Mouse (Mus musculus) heart, embryonic 14.5 days (tissue): ENCODE measurements around the gene Spta1. TPM values are rescaled to one million over a fixed set of nuclear protein-coding genes. Genes with fewer than 3 reads are reported as not detected.

Experiments
- ATAC-seq: fragments of 200-750 bp; cut with Nextera tagmentation; 2 replicates; pipeline ENCODE4 v1.8.0; 2017; ENCODE audit warnings: low read depth, moderate TSS enrichment; ENCODE audit not compliant: insufficient number of reproducible peaks, insufficient read depth, low FRiP score
- H3K27ac ChIP-seq, 2 experiments: fragments of 200-500 bp in 1 of 2; fragments of 300-500 bp in 1 of 2; sonication (generic) in 1 of 2; replicated peaks in 1 of 2; 2 replicates each; pipeline ENCODE4 v1.5.1; 2012 to 2014; ENCODE audit warnings: low read depth in 2 of 2, low read length in 2 of 2, control low read depth in 1 of 2, mild to moderate bottlenecking in 1 of 2, mixed read lengths in 1 of 2; ENCODE audit not compliant: control insufficient read depth in 1 of 2, insufficient read depth in 1 of 2
- H3K27me3 ChIP-seq: fragments of 300-500 bp; sonication (generic); 2 replicates; pipeline ENCODE4 v1.6.1; 2014; ENCODE audit warnings: mild to moderate bottlenecking, low read length, control low read depth; ENCODE audit not compliant: control insufficient read depth, insufficient read depth
- H3K36me3 ChIP-seq: fragments of 300-500 bp; sonication (generic); 2 replicates; pipeline ENCODE4 v1.6.1; 2014; ENCODE audit warnings: mild to moderate bottlenecking, control low read depth, low read length, mixed read lengths; ENCODE audit not compliant: control insufficient read depth, insufficient read depth
- H3K4me1 ChIP-seq, 2 experiments: fragments of 200-500 bp in 1 of 2; fragments of 300-500 bp in 1 of 2; sonication (generic) in 1 of 2; 2 replicates each; pipeline ENCODE4 v1.6.1; 2012 to 2014; ENCODE audit warnings: low read length in 2 of 2, control low read depth in 1 of 2, mixed read lengths in 1 of 2; ENCODE audit not compliant: control insufficient read depth in 2 of 2, insufficient read depth in 2 of 2
- H3K4me2 ChIP-seq: fragments of 300-500 bp; sonication (generic); 2 replicates; pipeline ENCODE4 v1.6.1; 2014; ENCODE audit warnings: mild to moderate bottlenecking, low read length
- H3K4me3 ChIP-seq, 2 experiments: fragments of 200-500 bp in 1 of 2; fragments of 300-500 bp in 1 of 2; sonication (generic) in 1 of 2; 2 replicates each; pipeline ENCODE4 v1.5.1; 2012 to 2014; ENCODE audit warnings: low read length in 2 of 2, mild to moderate bottlenecking in 2 of 2, control low read depth in 1 of 2, low read depth in 1 of 2, moderate library complexity in 1 of 2; ENCODE audit not compliant: control insufficient read depth in 1 of 2, insufficient read depth in 1 of 2
- H3K9ac ChIP-seq: fragments of 300-500 bp; sonication (generic); 2 replicates; pipeline ENCODE4 v1.6.1; 2014; ENCODE audit warnings: mild to moderate bottlenecking, low read length
- H3K9me3 ChIP-seq: fragments of 300-500 bp; sonication (generic); 2 replicates; pipeline ENCODE4 v1.6.1; 2016; ENCODE audit warnings: low read length, control low read depth; ENCODE audit not compliant: control insufficient read depth
- WGBS: fragments of 180-500 bp; shearing (Covaris S2); extraction: QIAGEN DNeasy Blood & Tissue Kit; methylation state at CpG from one replicate; pipeline ENCODE4 v1.1.7; 2014; 5-methylcytosine and 5-hydroxymethylcytosine counted together
- polyA plus RNA-seq: library from polyadenylated mRNA; unstranded; fragments of >200 nt; fragmentation: Nextera tagmentation; extraction: Ambion mirVana; gene quantifications from 2 replicates; pipeline ENCODE4 v1.2.1, GENCODE M21; 2014

Spta1 gene
- polyA plus RNA-seq, 1 experiment from 2014 or later, result 2.2 TPM

DNA sequence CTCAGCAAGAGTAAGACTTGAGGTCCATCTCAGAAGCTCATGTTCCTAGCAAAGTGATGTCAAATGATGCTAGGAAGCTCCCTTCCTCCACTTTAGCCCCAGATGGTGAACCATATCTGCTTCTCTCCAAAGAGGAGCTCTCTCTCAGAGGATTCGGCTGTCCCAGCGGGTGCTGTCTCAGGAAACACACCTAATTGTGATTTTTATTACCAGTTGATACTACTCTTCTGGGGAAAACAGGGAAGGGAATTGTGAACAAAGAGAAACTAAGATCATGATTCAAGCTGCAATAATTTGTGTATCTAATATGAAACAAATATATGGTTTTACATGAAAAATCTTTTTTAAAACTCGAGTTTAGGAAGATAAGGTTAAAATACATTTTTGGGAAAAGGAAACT lies 79.4 kb downstream of the Spta1 start, which contains the start of gene Olfr419:
Gene Olfr419, minus strand, starts transcription at position 101 of the 400 bp plus-strand sequence.
- no peak within 1 kb of the TSS for H3K4me3 ChIP-seq
- no peak within 1 kb of the TSS for H3K4me2 ChIP-seq
- no peak for ATAC-seq
- no peaks in the 10 kb centered on the region for H3K36me3 ChIP-seq
- H3K9me3 ChIP-seq, result no peaks in the 10 kb centered on the region
- no peaks in the 10 kb centered on the region for H3K4me1 ChIP-seq
- H3K27me3 ChIP-seq, result no peaks in the 10 kb centered on the region
- no peak within 1 kb of the TSS for H3K9ac ChIP-seq
- H3K27ac ChIP-seq, result no peak within 1 kb of the TSS
- 74% methylated on average over 3 of the region's 3 CpGs for WGBS

- Histone ChIP-seq H3K4me2 (no peak overlapping the region), H3K36me3 (no peaks in the 10 kb centered on the region), H3K9ac (no peak overlapping the region), H3K27ac (no peak overlapping the region), H3K4me1 (no peaks in the 10 kb centered on the region), H3K4me3 (no peak overlapping the region), H3K9me3 (no peaks in the 10 kb centered on the region), H3K27me3 (no peaks in the 10 kb centered on the region)
- 71% methylated on average over 4 of the region's 4 CpGs for whole genome bisulfite sequencing
- ATAC-seq, result no peak
Observed at GRCm38 (mm10) chr1:174267816-174268215, 95.2 kb downstream of the Spta1 start.

GRCm38 (mm10) chr1:174269162-174269561 lies 96.6 kb downstream of the Spta1 start:
- 55% methylated on average over 4 of the region's 4 CpGs for WGBS

DNA sequence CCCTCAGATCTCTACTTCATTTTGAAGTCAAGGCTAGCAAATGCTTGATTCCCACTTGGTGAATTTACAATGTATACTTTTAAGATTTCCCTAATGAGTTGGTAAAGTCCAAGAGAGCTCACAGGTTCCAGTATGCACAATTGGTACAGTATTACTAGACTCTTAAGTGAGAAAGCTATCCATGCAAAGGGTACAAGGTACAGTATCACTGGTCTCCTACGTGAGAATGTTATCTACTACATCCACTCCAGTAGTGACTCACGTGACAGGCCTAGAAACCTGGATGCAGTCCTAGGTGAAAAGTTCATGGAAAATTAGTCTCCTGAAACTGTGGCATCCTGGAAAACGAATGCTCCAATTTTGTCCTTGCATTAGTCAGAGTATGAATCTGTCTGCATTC lies 98.1 kb downstream of the Spta1 start:
- Histone ChIP-seq H3K4me2 (no peak overlapping the region), H3K4me3 (no peak overlapping the region), H3K9me3 (no peaks in the 10 kb centered on the region), H3K9ac (no peak overlapping the region), H3K4me1 (no peaks in the 10 kb centered on the region), H3K27ac (no peak overlapping the region), H3K27me3 (no peaks in the 10 kb centered on the region), H3K36me3 (no peaks in the 10 kb centered on the region)
- WGBS, result 46% methylated on average over 3 of the region's 3 CpGs
- ATAC-seq, result no peak

More at GRCm38 (mm10) chr1:174269162-174269561, 96.6 kb downstream of the Spta1 start:
- no peak for ATAC-seq
- no peak overlapping the region for H3K4me2 ChIP-seq
- no peaks in the 10 kb centered on the region for H3K27me3 ChIP-seq
- no peak overlapping the region for H3K9ac ChIP-seq
- no peak overlapping the region for H3K4me3 ChIP-seq
- H3K4me1 ChIP-seq, result no peaks in the 10 kb centered on the region
- no peaks in the 10 kb centered on the region for H3K36me3 ChIP-seq
- no peaks in the 10 kb centered on the region for H3K9me3 ChIP-seq
- no peak overlapping the region for H3K27ac ChIP-seq

Other genes starting within 250 kb of the Spta1 start
- 3.1 and 3.9 TPM in 2 replicates for gene Mndal, start 230.3 kb upstream of the Spta1 start, polyA plus RNA-seq
- 0.99 and 1.1 TPM in 2 replicates for gene Ifi203, start 230.1 kb upstream of the Spta1 start, polyA plus RNA-seq
- gene Ifi202b, start 190.0 kb upstream of the Spta1 start, polyA plus RNA-seq, result not detected in 2 replicates
- 2.1 TPM in 2 replicates for gene Ifi205, start 141.0 kb upstream of the Spta1 start, polyA plus RNA-seq
- gene Olfr433, start 132.1 kb upstream of the Spta1 start, polyA plus RNA-seq, result not detected in 2 replicates
- gene Olfr432, start 123.6 kb upstream of the Spta1 start, polyA plus RNA-seq, result not detected in 2 replicates
- gene Olfr430, start 106.2 kb upstream of the Spta1 start, polyA plus RNA-seq, result not detected in 2 replicates
- not detected in 2 replicates for gene Olfr429, start 88.4 kb upstream of the Spta1 start, polyA plus RNA-seq
- not detected in 2 replicates for gene Olfr427, start 75.9 kb upstream of the Spta1 start, polyA plus RNA-seq
- gene Olfr231, start 51.6 kb upstream of the Spta1 start, polyA plus RNA-seq, result not detected in 2 replicates
- gene Olfr424, start 41.3 kb upstream of the Spta1 start, polyA plus RNA-seq, result not detected in 2 replicates
- not detected in 2 replicates for gene Olfr420, start 17.1 kb upstream of the Spta1 start, polyA plus RNA-seq
- not detected in 2 replicates for gene Olfr419, start 79.3 kb downstream of the Spta1 start, polyA plus RNA-seq
- gene Mptx1, start 157.7 kb downstream of the Spta1 start, polyA plus RNA-seq, result not detected in 2 replicates
- gene Olfr417, start 192.3 kb downstream of the Spta1 start, polyA plus RNA-seq, result not detected in 2 replicates
- gene Olfr248, start 218.3 kb downstream of the Spta1 start, polyA plus RNA-seq, result not detected in 2 replicates